Mouse (Mus musculus): Measurements from ENCODE around the gene Ehmt2. TPM values are rescaled to one million over a fixed set of nuclear protein-coding genes. Genes with fewer than 3 reads are reported as not detected.
A peak's percentile ranks its signal among the peaks of the same experiment; 100 is the strongest.

Gene Ehmt2
- polyA plus RNA-seq, 1 experiment from 2014 or later = 35.2 TPM

GRCm38 (mm10) chr17:34893072-34893824 lies 5.0 kb upstream of the Ehmt2 start:
- no peaks in the 10 kb centered on the region for H3K27me3 ChIP-seq (ENCODE audit: control insufficient read depth, insufficient read depth, low read length)
- peak overlapping the region; percentile 94 for H3K9ac ChIP-seq (ENCODE audit: low read length)
- peak overlapping the region; percentile 91 for H3K4me2 ChIP-seq (ENCODE audit: low read length)
- 80% methylated on average over 12 of the region's 12 CpGs for WGBS
- H3K4me1 ChIP-seq (ENCODE audit: control insufficient read depth in 2 of 2, insufficient read depth in 2 of 2, low read length in 2 of 2) = peaks cover 4 to 29% of the 10 kb centered on the region in 2 experiments; a peak in 3 of 4 replicates
- no peak for ATAC-seq (ENCODE audit: insufficient number of reproducible peaks, insufficient read depth, low FRiP score, low read depth)
- no peaks in the 10 kb centered on the region for H3K9me3 ChIP-seq (ENCODE audit: control insufficient read depth, low read length)
- peak overlapping the region in 1 of 2 experiments; percentile 87; a peak in 1 of 4 replicates for H3K4me3 ChIP-seq (ENCODE audit: control insufficient read depth in 1 of 2, insufficient read depth in 1 of 2, low read depth in 1 of 2, low read length in 2 of 2)
- H3K36me3 ChIP-seq (ENCODE audit: control insufficient read depth, insufficient read depth, low read length) = peaks cover 6% of the 10 kb centered on the region; the same call in 1 of the 2 replicates
- peak overlapping the region in 1 of 2 experiments; percentile 86; a peak in 2 of 4 replicates for H3K27ac ChIP-seq (replicated peaks in 1 of 2; ENCODE audit: control insufficient read depth in 1 of 2, insufficient read depth in 1 of 2, low read depth in 2 of 2, low read length in 2 of 2)

DNA sequence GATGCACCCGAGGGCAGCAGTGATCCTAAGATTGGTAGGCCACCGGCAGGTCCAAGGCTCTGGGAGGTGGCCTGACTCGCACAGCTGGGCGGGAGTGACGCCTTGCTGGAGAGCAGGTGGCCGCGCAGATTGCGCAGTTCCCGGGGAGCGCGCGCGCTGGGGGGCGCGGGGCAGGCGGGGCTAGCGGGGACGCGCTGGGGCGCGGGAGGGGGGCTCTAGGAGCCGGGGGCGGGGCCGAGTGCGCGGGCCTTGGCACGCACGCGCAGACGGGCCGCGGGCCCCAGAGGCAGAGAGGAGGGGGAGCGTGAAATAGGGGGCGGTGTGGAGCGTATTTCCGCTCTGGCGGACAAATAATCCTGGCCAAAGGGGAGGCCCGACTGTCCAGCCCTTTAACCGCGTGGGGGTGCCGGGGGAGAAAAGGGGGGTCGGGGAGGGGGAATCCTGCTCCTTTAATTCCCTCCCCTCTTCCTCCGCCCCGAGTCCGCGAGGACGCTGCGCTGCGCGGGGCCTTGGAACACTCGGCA lies 4.1 kb upstream of the Ehmt2 start:
- H3K36me3 ChIP-seq (ENCODE audit: control insufficient read depth, insufficient read depth, low read length) = peaks cover 6% of the 10 kb centered on the region; the same call in 1 of the 2 replicates
- peak overlapping the region; percentile 57 to 86 for H3K27ac ChIP-seq (replicated peaks in 1 of 2; ENCODE audit: control insufficient read depth in 1 of 2, insufficient read depth in 1 of 2, low read depth in 2 of 2, low read length in 2 of 2)
- H3K4me1 ChIP-seq (ENCODE audit: control insufficient read depth in 2 of 2, insufficient read depth in 2 of 2, low read length in 2 of 2) = peaks cover 4 to 29% of the 10 kb centered on the region in 2 experiments; a peak in 3 of 4 replicates
- WGBS = under 1% methylated on average over 44 of the region's 51 CpGs
- H3K9me3 ChIP-seq (ENCODE audit: control insufficient read depth, low read length) = no peaks in the 10 kb centered on the region
- no peaks in the 10 kb centered on the region for H3K27me3 ChIP-seq (ENCODE audit: control insufficient read depth, insufficient read depth, low read length)
- peak; percentile 86 for ATAC-seq (ENCODE audit: insufficient number of reproducible peaks, insufficient read depth, low FRiP score, low read depth)
- peak overlapping the region; percentile 69 to 87 for H3K4me3 ChIP-seq (ENCODE audit: control insufficient read depth in 1 of 2, insufficient read depth in 1 of 2, low read depth in 1 of 2, low read length in 2 of 2)
- H3K4me2 ChIP-seq (ENCODE audit: low read length) = peak overlapping the region; percentile 91
- peak overlapping the region; percentile 94 for H3K9ac ChIP-seq (ENCODE audit: low read length)

- H3K4me2 ChIP-seq (ENCODE audit: low read length) = peak overlapping the region; percentile 91
- peak overlapping the region; percentile 94 for H3K9ac ChIP-seq (ENCODE audit: low read length)
- peaks cover 4 to 30% of the 10 kb centered on the region in 2 experiments for H3K4me1 ChIP-seq (ENCODE audit: control insufficient read depth in 2 of 2, insufficient read depth in 2 of 2, low read length in 2 of 2)
- peak overlapping the region; percentile 69 to 87 for H3K4me3 ChIP-seq (ENCODE audit: control insufficient read depth in 1 of 2, insufficient read depth in 1 of 2, low read depth in 1 of 2, low read length in 2 of 2)
- H3K9me3 ChIP-seq (ENCODE audit: control insufficient read depth, low read length) = no peaks in the 10 kb centered on the region
- H3K27me3 ChIP-seq (ENCODE audit: control insufficient read depth, insufficient read depth, low read length) = no peaks in the 10 kb centered on the region
- peak; percentile 1; the same call in 1 of the 2 replicates for ATAC-seq (ENCODE audit: insufficient number of reproducible peaks, insufficient read depth, low FRiP score, low read depth)
- peaks cover 6% of the 10 kb centered on the region; the same call in 1 of the 2 replicates for H3K36me3 ChIP-seq (ENCODE audit: control insufficient read depth, insufficient read depth, low read length)
- H3K27ac ChIP-seq (replicated peaks in 1 of 2; ENCODE audit: control insufficient read depth in 1 of 2, insufficient read depth in 1 of 2, low read depth in 2 of 2, low read length in 2 of 2) = peak overlapping the region; percentile 6 to 86
- 12% methylated on average over 46 of the region's 51 CpGs for WGBS
Measured at GRCm38 (mm10) chr17:34894801-34895530, 3.3 kb upstream of the Ehmt2 start.

GRCm38 (mm10) chr17:34895724-34896123 lies 2.5 kb upstream of the Ehmt2 start:
- Histone ChIP-seq H3K4me3 (ENCODE audit: control insufficient read depth in 1 of 2, insufficient read depth in 1 of 2, low read depth in 1 of 2, low read length in 2 of 2) (peak overlapping the region in 1 of 2 experiments; percentile 87; a peak in 2 of 4 replicates), H3K27ac (replicated peaks in 1 of 2; ENCODE audit: control insufficient read depth in 1 of 2, insufficient read depth in 1 of 2, low read depth in 2 of 2, low read length in 2 of 2) (0 out of 4 replicates have a peak overlapping the region, but pooled peaks of 1 of the 2 experiments have one; percentile 86), H3K36me3 (ENCODE audit: control insufficient read depth, insufficient read depth, low read length) (peaks cover 7% of the 10 kb centered on the region; the same call in 1 of the 2 replicates), H3K27me3 (ENCODE audit: control insufficient read depth, insufficient read depth, low read length) (no peaks in the 10 kb centered on the region), H3K9ac (ENCODE audit: low read length) (peak overlapping the region; percentile 94), H3K4me1 (ENCODE audit: control insufficient read depth in 2 of 2, insufficient read depth in 2 of 2, low read length in 2 of 2) (peaks cover 4 to 35% of the 10 kb centered on the region in 2 experiments), H3K9me3 (ENCODE audit: control insufficient read depth, low read length) (no peaks in the 10 kb centered on the region), H3K4me2 (ENCODE audit: low read length) (peak overlapping the region; percentile 91; the same call in 1 of the 2 replicates)
- 94% methylated on average over 15 of the region's 15 CpGs for WGBS
- no peak for ATAC-seq (ENCODE audit: insufficient number of reproducible peaks, insufficient read depth, low FRiP score, low read depth)

DNA sequence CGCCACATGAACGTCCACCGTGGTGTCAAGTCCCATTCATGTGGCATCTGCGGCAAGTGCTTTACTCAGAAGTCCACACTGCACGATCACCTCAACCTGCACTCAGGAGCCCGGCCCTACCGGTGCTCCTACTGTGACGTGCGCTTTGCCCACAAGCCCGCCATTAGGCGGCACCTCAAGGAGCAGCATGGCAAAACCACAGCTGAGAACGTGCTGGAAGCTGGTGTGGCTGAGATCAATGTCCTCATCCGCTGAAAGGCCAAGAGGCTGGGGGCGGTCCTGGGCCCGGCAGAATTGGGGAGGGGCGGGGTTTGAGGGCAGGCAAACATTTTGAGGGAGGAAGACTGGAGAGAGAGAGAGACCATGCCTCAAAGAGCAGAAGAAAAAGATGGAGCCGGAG lies 1.9 kb upstream of the Ehmt2 start:
- Histone ChIP-seq H3K27me3 (ENCODE audit: control insufficient read depth, insufficient read depth, low read length) (no peaks in the 10 kb centered on the region), H3K4me1 (ENCODE audit: control insufficient read depth in 2 of 2, insufficient read depth in 2 of 2, low read length in 2 of 2) (peaks cover 4 to 35% of the 10 kb centered on the region in 2 experiments), H3K36me3 (ENCODE audit: control insufficient read depth, insufficient read depth, low read length) (peaks cover 13% of the 10 kb centered on the region), H3K9ac (ENCODE audit: low read length) (no peak overlapping the region), H3K4me2 (ENCODE audit: low read length) (no peak overlapping the region), H3K9me3 (ENCODE audit: control insufficient read depth, low read length) (no peaks in the 10 kb centered on the region), H3K27ac (replicated peaks in 1 of 2; ENCODE audit: control insufficient read depth in 1 of 2, insufficient read depth in 1 of 2, low read depth in 2 of 2, low read length in 2 of 2) (no peak overlapping the region), H3K4me3 (ENCODE audit: control insufficient read depth in 1 of 2, insufficient read depth in 1 of 2, low read depth in 1 of 2, low read length in 2 of 2) (no peak overlapping the region)
- WGBS = 84% methylated on average over 17 of the region's 17 CpGs
- no peak for ATAC-seq (ENCODE audit: insufficient number of reproducible peaks, insufficient read depth, low FRiP score, low read depth)

DNA sequence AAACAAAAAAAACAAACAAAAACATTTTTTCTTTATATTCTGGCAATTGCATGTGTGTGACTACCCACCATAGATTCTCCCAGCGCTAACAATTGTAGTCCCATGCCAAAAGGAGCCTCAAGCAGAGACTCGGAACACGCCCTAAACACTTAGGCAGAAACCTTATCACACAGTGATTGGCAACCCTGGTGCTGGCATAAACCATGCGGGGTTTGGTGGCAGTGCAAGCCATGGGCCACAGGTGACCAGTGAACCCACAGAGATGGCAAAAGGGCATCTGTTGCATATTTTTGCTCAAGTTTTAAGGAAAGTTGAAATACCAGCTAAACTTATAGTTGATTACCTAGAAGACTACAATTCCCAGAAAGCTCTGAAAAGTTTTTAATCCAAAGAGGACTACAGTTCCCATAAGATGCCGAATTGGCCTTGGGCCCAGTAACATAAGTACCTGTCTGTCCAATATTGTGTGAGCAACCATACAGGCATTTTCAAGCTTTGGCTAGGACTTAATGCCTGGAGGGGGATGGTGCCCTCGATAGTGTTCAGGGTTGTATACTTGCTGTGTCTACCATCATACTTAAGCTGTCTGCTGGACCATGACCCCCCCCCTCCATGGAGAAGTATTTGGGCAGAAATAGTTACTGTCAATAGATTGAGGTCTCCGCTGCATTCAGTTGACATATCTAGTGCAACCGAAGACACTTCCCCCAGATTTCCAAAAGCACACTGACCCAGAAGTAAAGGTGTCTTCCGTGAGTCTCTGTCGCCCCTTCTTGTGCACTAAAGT lies 703 bp upstream of the Ehmt2 start:
- no peak for ATAC-seq (ENCODE audit: insufficient number of reproducible peaks, insufficient read depth, low FRiP score, low read depth)
- peak overlapping the region; percentile 64 to 71 for H3K4me3 ChIP-seq (ENCODE audit: control insufficient read depth in 1 of 2, insufficient read depth in 1 of 2, low read depth in 1 of 2, low read length in 2 of 2)
- H3K27ac ChIP-seq (replicated peaks in 1 of 2; ENCODE audit: control insufficient read depth in 1 of 2, insufficient read depth in 1 of 2, low read depth in 2 of 2, low read length in 2 of 2) = peak overlapping the region; percentile 86 to 94
- WGBS = 10% methylated on average over 10 of the region's 10 CpGs
- peak overlapping the region; percentile 92 for H3K4me2 ChIP-seq (ENCODE audit: low read length)
- H3K9ac ChIP-seq (ENCODE audit: low read length) = peak overlapping the region; percentile 94
- H3K27me3 ChIP-seq (ENCODE audit: control insufficient read depth, insufficient read depth, low read length) = no peaks in the 10 kb centered on the region
- H3K36me3 ChIP-seq (ENCODE audit: control insufficient read depth, insufficient read depth, low read length) = peaks cover 23% of the 10 kb centered on the region
- no peaks in the 10 kb centered on the region for H3K9me3 ChIP-seq (ENCODE audit: control insufficient read depth, low read length)
- peaks cover 4 to 35% of the 10 kb centered on the region in 2 experiments for H3K4me1 ChIP-seq (ENCODE audit: control insufficient read depth in 2 of 2, insufficient read depth in 2 of 2, low read length in 2 of 2)

- no peak for ATAC-seq (ENCODE audit: insufficient number of reproducible peaks, insufficient read depth, low FRiP score, low read depth)
- Histone ChIP-seq H3K27ac (replicated peaks in 1 of 2; ENCODE audit: control insufficient read depth in 1 of 2, insufficient read depth in 1 of 2, low read depth in 2 of 2, low read length in 2 of 2) (peak overlapping the region in 1 of 2 experiments; percentile 94; a peak in 2 of 4 replicates), H3K9me3 (ENCODE audit: control insufficient read depth, low read length) (no peaks in the 10 kb centered on the region), H3K9ac (ENCODE audit: low read length) (peak overlapping the region; percentile 94), H3K36me3 (ENCODE audit: control insufficient read depth, insufficient read depth, low read length) (peaks cover 34% of the 10 kb centered on the region), H3K4me1 (ENCODE audit: control insufficient read depth in 2 of 2, insufficient read depth in 2 of 2, low read length in 2 of 2) (peaks cover 4 to 31% of the 10 kb centered on the region in 2 experiments), H3K4me3 (ENCODE audit: control insufficient read depth in 1 of 2, insufficient read depth in 1 of 2, low read depth in 1 of 2, low read length in 2 of 2) (peak overlapping the region; percentile 64 to 71), H3K4me2 (ENCODE audit: low read length) (peak overlapping the region; percentile 92), H3K27me3 (ENCODE audit: control insufficient read depth, insufficient read depth, low read length) (no peaks in the 10 kb centered on the region)
- WGBS = 2% methylated on average over 10 of the region's 47 CpGs
Measured at GRCm38 (mm10) chr17:34898706-34899052, 410 bp downstream of the Ehmt2 start.
